Mouse (Mus musculus) large intestine, adult 2 months (tissue): ENCODE results near the gene Slc26a10. TPM values are rescaled to one million over a fixed set of nuclear protein-coding genes. Genes with fewer than 3 reads are reported as not detected.
"Not testable (repeated sequence)": the region's sequence is repeated elsewhere in the genome, so short reads cannot be mapped to it uniquely, and the experiment has no call there.

ENCODE experiments used
- DNase-seq: peaks from one replicate; pipeline ENCODE4 v3.0.0-alpha.2; 2012; ENCODE audit warnings: low read depth, low spot score
- WGBS: fragments of 180-500 bp; shearing (Covaris S2); methylation state at CpG from one replicate; pipeline ENCODE4 v1.1.7; 2018; 5-methylcytosine and 5-hydroxymethylcytosine counted together
- polyA plus RNA-seq: library from polyadenylated mRNA; depleted of rRNA; stranded (reverse); fragments of >200 nt; gene quantifications from 2 replicates; pipeline ENCODE4 v1.2.3, GENCODE M21; 2012

Slc26a10 gene
- polyA plus RNA-seq, 1 experiment = 0.90 TPM

- DNase-seq = no peak
Measured at GRCm38 (mm10) chr10:127199474-127199873, 19.0 kb upstream of the Slc26a10 start.

GRCm38 (mm10) chr10:127199068-127199467 lies 18.6 kb upstream of the Slc26a10 start:
- DNase-seq = no peak
- WGBS = 84% methylated on average over 5 of the region's 5 CpGs

More at GRCm38 (mm10) chr10:127199474-127199873, 19.0 kb upstream of the Slc26a10 start:
- 87% methylated on average over 11 of the region's 11 CpGs for WGBS

- 41% methylated on average over 2 of the region's 2 CpGs for WGBS
- DNase-seq = no peak
Measured at GRCm38 (mm10) chr10:127198492-127198891, 18.0 kb upstream of the Slc26a10 start.

- WGBS = 73% methylated on average over 11 of the region's 11 CpGs
Measured at GRCm38 (mm10) chr10:127197505-127198110, 17.2 kb upstream of the Slc26a10 start.

GRCm38 (mm10) chr10:127197104-127197503 lies 16.7 kb upstream of the Slc26a10 start:
- DNase-seq = no peak

More at GRCm38 (mm10) chr10:127197505-127198110, 17.2 kb upstream of the Slc26a10 start:
- no peak for DNase-seq

GRCm38 (mm10) chr10:127196392-127196791 lies 15.9 kb upstream of the Slc26a10 start:
- no peak for DNase-seq
- 24% methylated on average over 5 of the region's 5 CpGs for WGBS

More at GRCm38 (mm10) chr10:127197104-127197503, 16.7 kb upstream of the Slc26a10 start:
- 89% methylated on average over 8 of the region's 8 CpGs for WGBS

GRCm38 (mm10) chr10:127195328-127196129 lies 15.1 kb upstream of the Slc26a10 start, which contains the start of gene Dtx3:
TSS of gene Dtx3 (minus strand) at chr10:127195728.
- no peak for DNase-seq
- WGBS = 3% methylated on average over 43 of the region's 47 CpGs

- 9% methylated on average over 22 of the region's 22 CpGs for WGBS
- no peak for DNase-seq
Measured at GRCm38 (mm10) chr10:127194428-127195327, 14.2 kb upstream of the Slc26a10 start.

DNA sequence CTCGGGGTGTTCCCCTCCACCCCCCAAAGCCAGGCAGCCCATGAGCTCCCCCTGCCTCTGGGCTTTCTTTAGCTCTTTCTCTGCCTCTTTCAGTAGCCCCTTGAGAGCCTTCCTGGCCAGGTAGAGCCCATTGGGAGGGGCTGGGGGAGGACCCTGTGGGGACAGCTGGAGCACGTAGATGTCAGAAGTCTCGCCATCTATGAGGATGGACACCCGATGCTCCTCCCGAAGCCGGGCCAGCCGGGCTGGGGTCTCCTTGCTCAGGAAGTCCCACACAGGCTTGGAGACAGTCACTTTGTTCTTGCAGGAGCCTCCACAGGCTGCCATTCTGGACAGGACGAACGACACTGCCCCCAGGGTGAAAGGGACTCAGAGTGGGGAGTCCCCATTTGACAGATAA lies 12.6 kb upstream of the Slc26a10 start:
- 86% methylated on average over 9 of the region's 9 CpGs for WGBS
- no peak for DNase-seq

DNA sequence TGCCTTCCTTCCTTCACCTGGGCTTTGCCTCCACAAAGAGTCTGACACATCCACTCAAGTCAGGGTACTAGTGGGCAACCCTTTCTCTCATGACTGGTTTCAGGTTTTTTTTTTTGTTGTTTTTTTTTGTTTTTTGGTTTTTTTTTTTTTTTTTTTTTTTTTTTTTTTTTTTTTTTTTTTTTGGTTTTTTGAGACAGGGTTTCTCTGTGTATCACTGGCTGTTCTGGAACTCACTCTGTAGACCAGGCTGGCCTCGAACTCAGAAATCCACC lies 11.5 kb upstream of the Slc26a10 start:
- DNase-seq = not testable (repeated sequence)
- WGBS = 58% methylated on average over 1 of the region's 1 CpGs

DNA sequence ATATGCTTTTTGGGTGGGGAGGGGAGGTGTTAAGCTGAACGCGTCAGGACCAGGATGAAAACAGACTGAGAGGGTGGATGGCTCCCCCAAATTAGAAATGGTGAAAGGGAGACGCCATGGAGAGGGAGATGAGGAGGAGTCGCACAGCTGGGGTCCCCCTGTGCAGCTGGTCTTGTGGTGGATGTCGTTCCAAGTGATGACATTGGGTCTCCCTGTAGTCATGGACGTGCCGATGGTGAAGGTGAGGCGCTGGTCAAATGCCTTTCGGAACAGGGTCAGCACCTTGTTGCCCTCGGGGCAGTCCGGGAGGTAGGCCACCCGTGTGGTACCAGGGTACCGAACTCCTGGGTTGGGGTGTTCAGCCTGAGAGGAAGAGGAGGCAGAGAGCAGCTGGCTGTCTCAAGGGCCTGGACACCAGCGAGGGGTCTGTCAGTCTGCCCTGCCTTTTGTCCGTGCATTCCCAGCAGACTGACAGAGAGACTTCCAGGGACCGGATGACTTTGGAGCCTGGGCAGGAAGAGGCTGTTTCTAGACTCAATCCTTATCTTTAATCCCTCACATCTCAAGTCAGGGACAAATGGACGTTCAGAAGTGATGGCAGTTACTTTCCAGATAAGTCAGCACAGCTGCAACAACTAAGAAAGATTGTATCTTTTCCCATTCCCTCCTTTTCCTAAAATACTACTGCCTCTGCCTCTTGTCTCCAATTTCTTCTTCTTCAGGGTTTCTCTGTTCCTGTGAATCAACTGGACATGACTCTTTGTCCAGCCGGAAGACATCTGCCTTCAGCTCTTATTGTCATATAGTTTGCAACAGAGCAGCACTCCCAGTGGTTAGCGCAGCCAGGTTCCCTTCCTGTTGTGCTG lies 11.0 kb upstream of the Slc26a10 start:
- WGBS = 87% methylated on average over 19 of the region's 19 CpGs
- no peak for DNase-seq

GRCm38 (mm10) chr10:127190398-127191190 lies 10.1 kb upstream of the Slc26a10 start:
- 77% methylated on average over 14 of the region's 14 CpGs for WGBS

DNA sequence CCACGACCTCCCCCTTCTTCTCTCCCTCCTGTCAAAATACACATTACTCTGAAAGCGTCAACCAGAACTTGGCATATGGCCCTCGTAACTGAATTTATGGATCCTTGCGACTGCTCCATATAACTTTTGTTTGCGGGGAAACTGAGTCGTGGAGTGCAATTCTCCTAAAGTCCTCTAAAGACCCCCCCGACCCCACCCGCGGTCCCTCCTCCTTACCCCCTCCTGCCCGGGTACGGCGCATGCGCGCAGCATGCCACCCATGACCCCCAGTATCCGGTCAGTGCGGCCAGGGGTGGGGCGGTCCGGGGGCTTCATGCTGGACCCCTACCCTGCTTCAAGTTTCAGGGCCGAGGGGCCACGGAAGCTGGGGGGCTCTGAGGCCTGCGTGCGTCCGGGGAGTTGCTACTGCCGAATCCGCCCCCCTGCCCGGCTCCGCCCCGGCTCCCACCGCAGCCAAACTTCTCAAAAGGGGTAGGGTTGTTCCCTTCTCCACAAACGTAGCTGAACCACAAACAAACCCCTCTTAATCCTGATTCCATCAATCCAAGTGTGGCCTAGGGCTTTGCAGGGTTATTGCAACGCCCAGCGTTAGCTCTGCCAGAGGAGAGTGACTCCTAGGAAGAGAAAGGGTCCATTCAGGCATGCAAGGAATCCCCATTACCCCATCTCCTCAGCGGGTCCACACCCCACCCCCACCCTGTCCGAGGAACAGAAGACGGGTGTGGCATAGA lies 9.4 kb upstream of the Slc26a10 start, which contains the start of gene Arhgef25:
Gene Arhgef25 (minus strand): TSS at position 433 of the 731 bp plus-strand sequence.
- no peak for DNase-seq
- WGBS = 15% methylated on average over 35 of the region's 35 CpGs

More at GRCm38 (mm10) chr10:127190398-127191190, 10.1 kb upstream of the Slc26a10 start:
- DNase-seq = no peak

GRCm38 (mm10) chr10:127189116-127189650 lies 8.7 kb upstream of the Slc26a10 start:
- no peak for DNase-seq
- WGBS = 1% methylated on average over 26 of the region's 26 CpGs

- no peak for DNase-seq
- under 1% methylated on average over 45 of the region's 46 CpGs for WGBS
Measured at GRCm38 (mm10) chr10:127188465-127189115, 8.1 kb upstream of the Slc26a10 start.

- WGBS = 4% methylated on average over 21 of the region's 21 CpGs
Measured at GRCm38 (mm10) chr10:127188079-127188453, 7.6 kb upstream of the Slc26a10 start.

More at GRCm38 (mm10) chr10:127188079-127188453, 7.6 kb upstream of the Slc26a10 start:
- no peak for DNase-seq
